Mouse (Mus musculus): ENCODE measurements at regions not wholly inside any gene's neighbourhood (a gene's known extent, or its start where the extent isn't known, plus 50 kb on each side); places are given as distances from the start of the nearest gene placed in this dataset.

DNA sequence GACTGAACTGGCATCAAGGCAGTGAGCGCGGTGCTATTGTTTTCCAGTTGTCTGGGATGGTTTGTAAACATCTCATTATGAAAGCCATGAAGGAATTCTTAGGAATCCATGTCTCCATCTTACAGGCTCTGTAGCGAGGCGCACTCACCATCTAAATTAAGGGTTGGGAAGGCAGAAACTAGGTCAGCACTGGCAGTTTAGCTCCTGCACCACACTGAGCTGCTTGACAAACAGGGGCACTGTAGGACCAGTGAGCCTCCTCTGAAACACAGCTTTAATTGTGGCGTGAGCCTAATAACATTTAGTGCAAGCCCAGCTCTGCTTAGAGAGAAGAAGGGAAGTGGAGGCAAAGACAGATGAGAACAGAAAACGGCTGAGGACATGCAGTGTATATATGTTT is 387.1 kb upstream of the Slc35b3 start:
- Histone ChIP-seq H3K9me3 (no peaks in the 10 kb centered on the region), H3K9ac (no peak overlapping the region), H3K27me3 (no peaks in the 10 kb centered on the region), H3K27ac (no peak overlapping the region), H3K4me1 (no peaks in the 10 kb centered on the region), H3K36me3 (no peaks in the 10 kb centered on the region), H3K4me2 (no peak overlapping the region), H3K4me3 (no peak overlapping the region)
- ATAC-seq (ENCODE audit: borderline replicate concordance, extremely low read depth, low FRiP score, low TSS enrichment) = no peak
- WGBS = 81% methylated on average over 6 of the region's 6 CpGs

DNA sequence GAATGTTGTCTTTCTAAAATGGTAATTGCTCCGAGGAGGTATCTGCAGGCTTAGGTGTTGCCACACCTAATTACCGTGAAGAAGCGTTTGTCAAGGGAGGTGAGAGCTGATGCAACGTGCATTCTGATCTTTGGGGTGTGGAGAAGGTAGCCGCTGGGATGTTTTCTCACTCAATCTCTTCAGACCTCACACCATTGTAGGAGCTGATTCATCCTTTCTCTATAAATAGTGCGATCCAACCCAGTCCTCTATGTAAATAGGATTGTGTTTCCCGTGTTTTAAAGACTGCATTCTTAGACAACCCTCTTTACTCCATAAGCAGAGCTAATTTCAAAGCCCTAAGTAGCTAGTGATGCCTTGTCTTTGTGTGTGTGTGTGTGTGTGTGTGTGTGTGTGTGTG is 374.2 kb upstream of the Slc35b3 start:
- Histone ChIP-seq H3K9ac (no peak overlapping the region), H3K27me3 (no peaks in the 10 kb centered on the region), H3K4me1 (no peaks in the 10 kb centered on the region), H3K27ac (no peak overlapping the region), H3K36me3 (no peaks in the 10 kb centered on the region), H3K4me2 (no peak overlapping the region), H3K9me3 (no peaks in the 10 kb centered on the region), H3K4me3 (no peak overlapping the region)
- WGBS = 37% methylated on average over 7 of the region's 7 CpGs
- ATAC-seq (ENCODE audit: borderline replicate concordance, extremely low read depth, low FRiP score, low TSS enrichment) = no peak

DNA sequence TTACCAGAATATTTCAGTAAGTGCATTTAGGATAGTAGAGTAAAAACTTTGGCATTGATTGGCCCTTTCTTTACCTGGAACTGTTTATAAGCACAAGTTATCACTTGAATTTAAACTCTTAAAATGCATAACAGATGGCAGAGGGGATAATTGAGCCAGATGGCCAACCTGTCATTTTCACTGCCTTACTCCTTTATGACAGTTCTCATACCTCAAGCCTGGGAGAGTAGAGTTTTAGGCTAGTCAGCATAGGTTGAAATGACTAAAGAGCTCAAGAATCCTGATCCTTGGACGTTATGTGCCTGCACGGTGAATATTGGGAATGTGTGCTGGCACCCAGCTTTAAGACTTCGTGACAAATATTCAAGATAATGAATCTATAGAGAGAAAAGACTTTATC is 369.1 kb upstream of the Slc35b3 start:
- H3K36me3 ChIP-seq = no peaks in the 10 kb centered on the region
- no peaks in the 10 kb centered on the region for H3K4me1 ChIP-seq
- H3K27me3 ChIP-seq = no peaks in the 10 kb centered on the region
- no peak overlapping the region for H3K27ac ChIP-seq
- no peak overlapping the region for H3K4me3 ChIP-seq
- WGBS = 78% methylated on average over 3 of the region's 3 CpGs
- no peak overlapping the region for H3K4me2 ChIP-seq
- H3K9ac ChIP-seq = no peak overlapping the region
- no peaks in the 10 kb centered on the region for H3K9me3 ChIP-seq
- ATAC-seq (ENCODE audit: borderline replicate concordance, extremely low read depth, low FRiP score, low TSS enrichment) = no peak

DNA sequence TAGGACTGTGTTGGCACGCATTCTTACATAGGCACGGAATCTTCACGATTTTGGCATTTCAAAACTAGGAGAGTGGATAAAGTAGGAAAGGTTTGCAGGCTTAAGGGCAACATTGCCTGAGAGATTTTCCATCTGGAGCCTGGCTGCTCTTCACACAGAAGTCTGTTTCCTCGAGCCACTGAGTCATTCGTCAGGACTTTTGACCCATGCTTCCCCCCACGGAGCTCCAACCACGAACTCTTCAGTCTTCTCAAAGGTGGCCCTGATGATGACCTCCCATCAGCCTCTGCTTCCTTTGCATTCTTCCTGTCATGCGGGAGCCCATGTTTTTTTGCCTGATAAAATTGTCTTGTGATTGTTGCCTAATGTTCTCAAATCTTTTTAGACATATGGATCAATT is 365.5 kb upstream of the Slc35b3 start:
- no peak overlapping the region for H3K4me3 ChIP-seq
- H3K4me2 ChIP-seq = no peak overlapping the region
- 43% methylated on average over 8 of the region's 8 CpGs for WGBS
- H3K27me3 ChIP-seq = no peaks in the 10 kb centered on the region
- no peak overlapping the region for H3K27ac ChIP-seq
- no peaks in the 10 kb centered on the region for H3K4me1 ChIP-seq
- ATAC-seq (ENCODE audit: borderline replicate concordance, extremely low read depth, low FRiP score, low TSS enrichment) = no peak
- no peaks in the 10 kb centered on the region for H3K9me3 ChIP-seq
- no peak overlapping the region for H3K9ac ChIP-seq
- no peaks in the 10 kb centered on the region for H3K36me3 ChIP-seq

DNA sequence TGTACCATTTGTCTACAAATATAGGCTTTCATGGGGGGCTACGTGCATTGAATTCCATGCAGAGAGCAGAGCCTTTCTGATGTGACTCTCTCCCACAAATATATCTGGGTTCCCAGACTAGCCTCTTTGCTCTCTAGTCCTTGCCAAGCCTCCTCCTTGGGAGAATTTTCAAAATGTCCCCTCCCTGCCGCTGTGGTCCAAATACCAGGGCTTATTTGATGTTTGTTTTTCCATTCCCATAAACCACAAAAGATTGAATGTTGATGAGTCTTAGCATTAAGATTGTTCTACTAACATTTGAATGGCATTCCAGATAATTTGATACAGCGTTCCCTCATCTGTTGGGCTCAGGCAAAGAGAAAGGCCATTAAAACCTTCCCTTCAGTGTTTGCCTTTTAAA is 360.4 kb upstream of the Slc35b3 start:
- no peaks in the 10 kb centered on the region for H3K9me3 ChIP-seq
- whole genome bisulfite sequencing = 91% methylated on average over 3 of the region's 3 CpGs

DNA sequence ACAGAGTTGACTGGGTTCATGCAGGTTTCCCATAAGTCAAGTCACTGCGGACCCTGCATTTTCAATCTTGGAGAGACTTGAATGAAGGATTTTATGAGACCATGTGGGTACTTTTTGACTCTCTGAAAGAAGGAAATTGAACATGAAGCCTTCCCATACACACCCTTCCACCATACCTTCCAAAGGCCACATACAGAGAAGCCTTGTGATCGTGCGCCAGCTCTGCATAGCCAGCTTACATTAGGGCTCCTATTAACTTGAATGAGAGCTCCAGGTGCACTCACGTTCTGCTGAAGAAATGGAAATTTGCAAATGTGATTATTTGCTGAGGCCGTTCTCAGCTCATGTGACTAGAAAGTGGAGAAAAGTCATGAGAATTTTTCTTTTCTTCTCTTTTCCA is 349.1 kb upstream of the Slc35b3 start:
- Histone ChIP-seq H3K4me1 (no peaks in the 10 kb centered on the region), H3K9me3 (no peaks in the 10 kb centered on the region), H3K36me3 (no peaks in the 10 kb centered on the region), H3K27me3 (no peaks in the 10 kb centered on the region), H3K27ac (no peak overlapping the region), H3K4me2 (no peak overlapping the region), H3K4me3 (no peak overlapping the region), H3K9ac (no peak overlapping the region)
- no peak for ATAC-seq (ENCODE audit: borderline replicate concordance, extremely low read depth, low FRiP score, low TSS enrichment)
- 87% methylated on average over 5 of the region's 5 CpGs for WGBS

More for the DNA sequence above, 360.4 kb upstream of the Slc35b3 start:
- no peak for ATAC-seq (ENCODE audit: borderline replicate concordance, extremely low read depth, low FRiP score, low TSS enrichment)
- H3K36me3 ChIP-seq = no peaks in the 10 kb centered on the region
- H3K4me2 ChIP-seq = no peak overlapping the region
- H3K9ac ChIP-seq = no peak overlapping the region
- H3K4me3 ChIP-seq = no peak overlapping the region
- H3K27me3 ChIP-seq = no peaks in the 10 kb centered on the region
- no peaks in the 10 kb centered on the region for H3K4me1 ChIP-seq
- H3K27ac ChIP-seq = no peak overlapping the region

DNA sequence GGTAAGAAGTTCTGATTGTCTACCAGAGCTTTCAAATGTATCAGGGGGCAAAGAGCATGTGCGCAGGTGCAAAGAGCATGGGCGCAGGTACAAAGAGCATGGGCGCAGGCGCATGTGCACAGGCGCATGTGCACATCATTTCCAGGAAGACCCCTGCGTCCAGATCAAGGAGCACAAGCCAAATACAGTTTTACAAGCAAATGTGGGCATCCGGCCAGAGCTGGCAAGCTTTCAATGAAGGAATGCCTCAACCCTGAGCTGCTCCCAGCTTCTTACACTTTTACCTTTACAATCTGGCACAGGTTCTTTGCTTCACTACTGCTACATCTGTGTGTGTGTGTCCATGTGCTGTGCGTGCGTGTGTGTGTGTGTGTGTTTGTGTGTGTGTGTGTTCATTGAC is 347.2 kb upstream of the Slc35b3 start:
- WGBS = 78% methylated on average over 9 of the region's 9 CpGs
- Histone ChIP-seq H3K27me3 (no peaks in the 10 kb centered on the region), H3K4me2 (no peak overlapping the region), H3K9ac (no peak overlapping the region), H3K9me3 (no peaks in the 10 kb centered on the region), H3K36me3 (no peaks in the 10 kb centered on the region), H3K4me3 (no peak overlapping the region), H3K27ac (no peak overlapping the region), H3K4me1 (no peaks in the 10 kb centered on the region)
- ATAC-seq (ENCODE audit: borderline replicate concordance, extremely low read depth, low FRiP score, low TSS enrichment) = no peak

DNA sequence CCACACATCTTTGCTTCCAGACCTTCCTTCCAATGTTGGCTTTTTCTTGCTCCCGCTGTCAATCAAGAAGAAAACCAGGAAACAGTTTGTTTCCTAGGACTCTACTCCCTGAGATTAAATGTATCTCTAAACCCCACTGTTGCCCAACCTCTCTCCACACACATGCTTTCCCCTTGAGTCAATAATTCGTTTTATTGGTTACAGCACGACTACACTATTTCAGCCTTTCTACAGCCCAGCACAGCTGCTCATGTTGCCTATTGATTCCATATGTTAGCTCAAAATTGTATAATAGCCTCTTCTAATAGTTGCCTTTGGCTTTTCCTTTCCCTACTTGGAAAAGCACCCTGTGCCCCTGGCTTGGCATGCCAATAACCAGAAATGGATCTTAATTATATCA is 346.2 kb upstream of the Slc35b3 start:
- H3K27ac ChIP-seq = no peak overlapping the region
- no peak overlapping the region for H3K4me2 ChIP-seq
- no peak overlapping the region for H3K4me3 ChIP-seq
- ATAC-seq (ENCODE audit: borderline replicate concordance, extremely low read depth, low FRiP score, low TSS enrichment) = no peak
- no peak overlapping the region for H3K9ac ChIP-seq
- WGBS = 76% methylated on average over 3 of the region's 3 CpGs
- H3K4me1 ChIP-seq = no peaks in the 10 kb centered on the region
- no peaks in the 10 kb centered on the region for H3K9me3 ChIP-seq
- no peaks in the 10 kb centered on the region for H3K36me3 ChIP-seq
- no peaks in the 10 kb centered on the region for H3K27me3 ChIP-seq

DNA sequence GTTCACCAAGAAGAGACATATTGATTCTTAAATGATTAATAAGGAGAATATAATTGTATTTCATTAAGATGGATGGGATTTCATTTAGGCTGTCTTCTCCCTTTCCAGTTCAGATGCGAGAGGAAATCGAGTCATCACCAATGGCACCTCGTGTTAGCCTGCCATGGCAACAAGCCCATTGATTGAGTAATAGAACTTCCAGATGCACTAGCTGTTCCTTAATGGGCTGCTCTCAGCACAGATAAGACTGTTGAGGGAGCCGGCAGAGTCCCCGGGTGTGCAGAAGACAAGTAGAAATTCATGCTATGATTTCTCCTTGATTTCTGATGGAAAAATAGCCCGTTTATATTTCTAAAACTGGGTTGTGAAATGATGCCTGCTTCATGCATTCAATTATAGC is 336.5 kb upstream of the Slc35b3 start:
- 62% methylated on average over 6 of the region's 6 CpGs for WGBS
- ATAC-seq (ENCODE audit: borderline replicate concordance, extremely low read depth, low FRiP score, low TSS enrichment) = no peak
- no peaks in the 10 kb centered on the region for H3K9me3 ChIP-seq

DNA sequence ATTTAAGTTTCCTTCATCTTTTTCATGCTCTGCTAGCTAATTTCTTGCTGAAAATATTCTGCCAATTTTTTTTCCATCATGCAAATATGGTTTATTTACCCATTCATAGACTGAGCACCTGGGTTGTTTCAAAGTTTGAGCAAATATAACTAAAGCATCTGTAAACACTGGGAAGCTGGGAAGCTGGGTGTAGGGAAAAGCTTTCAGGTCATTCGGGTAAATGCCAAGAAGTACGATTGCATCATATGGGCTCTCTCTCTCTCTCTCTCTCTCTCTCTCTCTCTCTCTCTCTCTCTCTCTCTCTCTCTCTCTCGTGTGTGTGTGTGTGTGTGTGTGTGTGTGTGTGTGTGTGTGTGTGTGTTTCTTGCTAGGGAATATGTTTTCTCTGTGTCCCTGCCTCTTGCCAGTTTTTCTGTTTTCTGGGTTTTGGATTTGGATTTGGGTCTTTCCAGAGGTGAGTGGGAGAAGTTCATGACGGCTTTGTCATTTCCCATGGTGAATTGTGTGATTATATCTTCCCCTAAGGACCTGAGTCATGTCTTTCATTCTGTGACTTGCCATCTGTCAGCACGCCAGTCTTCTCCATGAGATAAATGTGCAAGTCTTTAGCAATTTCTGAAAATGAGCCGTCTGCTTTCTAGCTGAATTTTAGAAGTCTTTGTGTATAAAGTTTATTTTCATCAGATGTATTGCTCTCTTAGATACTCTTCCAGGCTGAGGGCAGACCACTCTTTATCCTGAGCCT is 329.7 kb upstream of the Slc35b3 start:
- Histone ChIP-seq H3K9ac (no peak overlapping the region), H3K27me3 (no peaks in the 10 kb centered on the region)
- WGBS = 43% methylated on average over 5 of the region's 6 CpGs

More for the DNA sequence above, 336.5 kb upstream of the Slc35b3 start:
- H3K27ac ChIP-seq = no peak overlapping the region
- H3K36me3 ChIP-seq = no peaks in the 10 kb centered on the region
- H3K4me2 ChIP-seq = no peak overlapping the region
- H3K27me3 ChIP-seq = no peaks in the 10 kb centered on the region
- no peaks in the 10 kb centered on the region for H3K4me1 ChIP-seq
- no peak overlapping the region for H3K9ac ChIP-seq
- no peak overlapping the region for H3K4me3 ChIP-seq

GRCm38 (mm10) chr13:39282272-39282671 is 321.6 kb upstream of the Slc35b3 start:
- H3K9me3 ChIP-seq = no peaks in the 10 kb centered on the region
- 92% methylated on average over 2 of the region's 2 CpGs for WGBS
- H3K4me1 ChIP-seq = no peaks in the 10 kb centered on the region
- no peaks in the 10 kb centered on the region for H3K36me3 ChIP-seq
- no peaks in the 10 kb centered on the region for H3K27me3 ChIP-seq
- ATAC-seq (ENCODE audit: borderline replicate concordance, extremely low read depth, low FRiP score, low TSS enrichment) = no peak
- no peak overlapping the region for H3K4me2 ChIP-seq
- no peak overlapping the region for H3K4me3 ChIP-seq
- H3K27ac ChIP-seq = no peak overlapping the region
- H3K9ac ChIP-seq = no peak overlapping the region

More for the DNA sequence above, 329.7 kb upstream of the Slc35b3 start:
- Histone ChIP-seq H3K4me3 (no peak overlapping the region), H3K9me3 (no peaks in the 10 kb centered on the region), H3K4me2 (no peak overlapping the region), H3K36me3 (no peaks in the 10 kb centered on the region), H3K27ac (no peak overlapping the region), H3K4me1 (no peaks in the 10 kb centered on the region)
- ATAC-seq (ENCODE audit: borderline replicate concordance, extremely low read depth, low FRiP score, low TSS enrichment) = no peak

- H3K4me2 ChIP-seq = no peak overlapping the region
- WGBS = 85% methylated on average over 1 of the region's 1 CpGs
- no peak overlapping the region for H3K4me3 ChIP-seq
- H3K4me1 ChIP-seq = no peaks in the 10 kb centered on the region
- no peaks in the 10 kb centered on the region for H3K36me3 ChIP-seq
- H3K9ac ChIP-seq = no peak overlapping the region
- no peaks in the 10 kb centered on the region for H3K27me3 ChIP-seq
- no peak overlapping the region for H3K27ac ChIP-seq
- ATAC-seq (ENCODE audit: borderline replicate concordance, extremely low read depth, low FRiP score, low TSS enrichment) = no peak
- H3K9me3 ChIP-seq = no peaks in the 10 kb centered on the region
Measured at GRCm38 (mm10) chr13:39278101-39278500, 317.4 kb upstream of the Slc35b3 start.

- Histone ChIP-seq H3K36me3 (no peaks in the 10 kb centered on the region), H3K4me1 (no peaks in the 10 kb centered on the region), H3K9me3 (no peaks in the 10 kb centered on the region), H3K4me2 (no peak overlapping the region), H3K9ac (no peak overlapping the region), H3K4me3 (no peak overlapping the region), H3K27me3 (no peaks in the 10 kb centered on the region), H3K27ac (no peak overlapping the region)
- no peak for ATAC-seq (ENCODE audit: borderline replicate concordance, extremely low read depth, low FRiP score, low TSS enrichment)
- 58% methylated on average over 5 of the region's 5 CpGs for WGBS
Measured at GRCm38 (mm10) chr13:39266024-39266423, 305.3 kb upstream of the Slc35b3 start.

Measured in lung, embryonic 15.5 days (tissue).